Mouse (Mus musculus) CD4-positive, CD25-positive, alpha-beta regulatory T cell, adult 2 months (primary cell): Measurements from ENCODE around the gene Slco3a1.

ENCODE experiments used
- DNase-seq: peaks from one replicate; pipeline ENCODE4 v3.0.0-alpha.2; 2012; ENCODE audit warnings: low read depth, low spot score

The Slco3a1 gene

DNA sequence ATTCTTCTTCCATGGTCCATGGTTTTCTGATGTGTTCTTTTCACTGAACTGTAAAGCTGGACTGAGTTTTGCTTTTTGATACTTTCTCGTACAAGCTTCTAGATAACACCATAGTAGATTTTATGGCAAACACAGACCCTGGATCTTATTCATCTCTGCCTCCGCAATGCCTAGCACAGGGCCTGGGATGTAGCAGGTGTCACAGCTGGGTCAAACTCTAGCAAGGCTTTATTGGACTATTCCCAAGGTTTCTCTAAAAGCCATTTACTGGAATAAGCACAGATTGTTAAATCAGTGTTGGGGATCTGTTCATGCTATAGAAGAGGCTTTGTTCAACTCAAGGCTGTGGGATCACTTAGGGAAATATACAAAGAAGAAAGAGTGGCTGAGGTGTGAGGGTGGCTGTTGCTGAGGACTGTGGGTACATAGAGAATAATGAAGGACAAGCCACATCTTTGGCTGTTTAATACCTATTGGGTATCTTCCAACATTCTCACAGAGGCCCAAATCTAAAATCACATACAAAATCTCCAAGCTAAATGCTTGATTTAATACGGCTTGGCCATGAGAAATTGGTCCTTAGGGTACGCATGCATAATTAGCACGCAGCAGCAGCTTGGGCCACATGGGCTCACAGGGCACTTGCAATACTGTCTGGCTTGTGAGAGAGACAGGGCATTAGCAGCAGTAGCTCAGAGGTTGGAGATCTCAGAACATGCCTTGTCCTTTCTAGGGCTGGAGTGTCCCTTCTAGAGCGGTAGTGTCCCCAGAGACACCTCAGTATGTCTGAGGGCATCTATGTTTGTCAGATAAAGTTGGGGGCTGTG, 241.1 kb downstream of the Slco3a1 start:
- DNase-seq, result no peak

DNA sequence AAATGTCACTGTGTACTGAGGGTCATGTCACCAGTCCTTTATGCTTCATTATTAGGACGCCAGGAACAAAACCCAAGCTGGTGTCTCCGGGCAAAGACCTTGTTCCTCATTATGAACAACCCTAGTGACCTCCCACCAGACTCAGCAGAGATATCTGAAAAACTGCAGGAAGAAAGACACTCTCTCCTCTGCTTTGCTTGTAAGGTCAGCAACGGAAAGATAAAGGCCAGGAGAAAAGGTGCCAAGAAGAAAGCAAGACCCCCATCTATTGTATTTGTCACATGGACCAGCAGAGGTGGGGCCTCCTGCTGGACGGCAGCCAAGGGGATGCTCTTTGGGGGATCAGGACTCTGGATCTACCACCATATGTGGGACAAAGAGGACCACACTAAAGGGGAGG, 243.0 kb downstream of the Slco3a1 start:
- DNase-seq, result no peak

DNA sequence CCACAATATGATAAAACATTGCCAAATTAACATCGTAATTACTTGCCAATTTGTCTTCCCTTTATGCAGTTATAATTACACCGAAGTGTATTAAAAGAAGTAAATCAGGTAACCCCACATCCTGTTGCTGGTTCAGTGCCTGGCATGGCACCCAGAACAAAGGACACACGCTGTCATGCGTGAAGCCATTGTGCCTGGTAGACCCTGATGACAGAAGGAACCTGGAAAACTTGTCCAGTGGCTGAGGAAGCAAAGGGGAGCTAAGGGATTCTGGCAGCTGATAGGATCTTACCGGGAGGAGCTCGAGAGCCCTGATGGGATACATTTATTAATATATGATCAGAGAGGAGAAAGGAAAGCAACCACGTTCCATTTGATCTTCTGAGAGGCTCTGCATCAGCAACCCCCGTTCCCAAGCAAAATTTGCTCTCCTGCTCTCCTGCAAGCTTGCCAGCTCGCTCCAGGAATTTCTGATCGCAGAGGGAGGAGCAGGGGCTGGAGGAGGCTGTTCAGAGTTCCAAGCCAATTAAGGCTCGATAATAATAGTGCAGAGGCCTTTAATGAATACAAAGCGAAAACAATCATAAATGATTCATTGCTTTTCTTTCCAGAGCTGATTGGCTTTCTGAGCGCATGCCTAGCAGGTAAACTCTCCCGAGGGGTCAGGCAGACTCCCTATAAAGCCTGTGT, 250.8 kb downstream of the Slco3a1 start:
- no peak for DNase-seq

DNA sequence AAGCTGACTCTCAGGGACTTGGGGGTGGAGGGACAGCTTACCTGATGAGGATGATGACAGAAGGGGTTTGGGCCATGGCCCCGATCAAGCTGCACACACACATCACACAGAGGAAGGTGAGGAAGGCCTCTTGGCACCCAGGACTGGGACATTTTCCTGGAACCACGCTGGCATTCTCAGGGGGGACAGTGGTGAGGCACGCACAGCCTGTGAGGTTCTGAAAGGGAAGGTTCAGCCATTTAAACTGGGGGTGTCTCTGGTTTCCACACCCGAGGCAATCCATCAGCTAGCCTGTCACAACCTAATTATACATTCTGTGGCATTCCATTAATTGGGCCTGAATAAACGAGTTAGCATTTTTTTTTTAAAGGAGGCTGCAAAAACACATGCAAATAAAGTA, 251.5 kb downstream of the Slco3a1 start:
- no peak for DNase-seq

DNA sequence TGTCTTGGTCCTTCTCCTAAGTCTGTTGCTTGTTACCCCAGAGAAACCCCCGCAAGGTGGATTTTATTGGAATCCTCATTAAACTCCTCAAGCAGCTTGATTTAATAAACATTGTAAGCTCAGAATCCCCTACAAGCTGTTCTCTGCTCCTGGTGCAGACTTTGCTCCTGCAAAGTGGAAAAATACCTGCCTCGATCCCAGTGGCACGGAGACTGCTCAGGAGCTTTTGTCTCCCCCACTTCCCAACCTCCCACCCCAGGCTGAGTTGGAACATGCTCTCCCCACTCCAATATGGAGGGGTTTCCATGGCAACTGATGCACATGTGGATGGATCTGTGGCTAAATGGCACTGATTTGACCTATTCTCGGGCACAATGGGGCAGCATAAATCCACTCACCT, 268.0 kb downstream of the Slco3a1 start:
- DNase-seq, result no peak

DNA sequence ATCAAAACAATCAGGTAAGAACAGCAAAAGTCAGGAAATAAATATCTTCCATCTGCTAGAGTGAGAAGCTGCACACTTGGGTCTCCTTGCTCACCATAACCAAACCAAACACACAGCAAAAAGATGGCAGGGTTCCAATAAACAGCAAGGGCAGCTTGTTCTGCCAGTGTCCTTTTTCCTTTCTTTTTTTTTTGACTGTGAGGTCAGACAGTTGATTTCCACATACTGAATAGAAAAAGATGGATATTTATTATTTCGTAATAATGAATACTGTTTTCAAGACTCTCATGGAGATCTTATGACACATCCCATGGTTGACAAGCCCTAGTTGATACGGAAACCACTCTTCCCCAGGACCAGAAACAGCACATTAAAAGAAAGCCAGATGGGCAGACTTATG, 274.2 kb downstream of the Slco3a1 start:
- no peak for DNase-seq

DNA sequence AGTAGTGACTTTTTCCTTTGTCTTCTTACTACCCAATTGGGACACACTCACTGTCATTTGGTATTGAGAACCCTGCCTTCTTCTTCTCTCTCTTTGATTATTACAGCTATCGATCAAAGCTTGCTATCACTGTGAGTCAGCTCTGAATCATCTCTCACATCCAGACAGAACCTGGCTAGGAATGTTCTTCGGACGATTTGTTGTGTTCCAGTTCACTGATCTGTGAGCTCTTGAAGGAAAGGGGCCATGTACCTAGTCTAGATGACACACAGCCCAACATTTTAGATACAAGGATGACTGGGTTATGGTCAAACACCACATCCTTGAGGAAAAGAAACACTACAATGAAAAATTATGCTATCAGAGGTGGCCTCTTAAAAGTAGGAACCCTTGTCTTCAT, 275.2 kb downstream of the Slco3a1 start:
- DNase-seq, result no peak

DNA sequence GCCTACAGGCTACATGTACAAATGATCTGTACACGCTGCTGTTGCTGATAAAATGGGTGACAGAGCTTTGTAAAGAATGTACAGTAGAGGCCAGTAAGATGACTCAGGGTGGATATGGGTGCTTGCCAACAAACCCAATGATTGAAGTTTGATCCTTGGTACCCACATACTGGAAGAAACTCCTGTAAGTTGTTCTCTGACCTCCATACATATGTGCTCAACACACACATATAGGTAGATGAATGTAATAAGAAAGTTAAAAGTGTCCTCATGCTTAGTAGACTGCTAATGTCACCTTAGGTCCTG, 284.5 kb downstream of the Slco3a1 start:
- DNase-seq, result no peak

DNA sequence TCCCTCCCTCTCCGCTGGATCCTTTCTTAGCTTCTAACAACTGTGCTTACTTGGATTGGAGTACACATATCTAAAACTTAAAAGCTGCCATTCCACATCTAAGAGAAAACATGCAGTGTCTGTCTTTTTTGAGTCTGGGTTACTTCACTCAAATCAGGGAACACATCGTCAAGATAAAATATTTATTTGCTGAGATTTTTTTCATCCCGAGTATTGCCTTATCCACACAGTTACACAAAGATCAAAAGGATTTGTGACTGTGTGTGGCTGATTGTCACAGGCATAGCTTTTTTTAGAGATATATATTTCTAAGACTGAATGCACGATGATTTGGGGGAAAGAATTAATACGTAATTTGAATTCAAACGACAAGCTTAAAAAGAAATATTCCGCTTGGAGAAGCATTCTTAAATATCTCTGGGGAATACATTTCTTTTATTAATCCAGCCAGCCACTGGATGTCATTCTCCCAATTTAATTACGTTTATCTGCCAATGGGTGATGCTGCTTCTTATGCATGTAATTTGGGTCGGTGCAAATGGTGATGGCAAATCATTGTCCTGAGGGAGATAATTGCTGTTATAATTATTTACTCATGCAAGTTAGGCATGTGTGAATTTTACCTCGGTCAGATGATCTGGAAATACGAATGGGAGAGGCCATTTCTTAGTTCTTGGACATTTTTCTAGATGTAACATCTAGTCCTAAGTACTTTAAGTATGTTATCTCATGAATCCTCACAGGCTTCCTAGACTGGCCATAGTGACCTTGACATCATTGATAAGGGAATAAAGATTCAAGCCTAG, 285.1 kb downstream of the Slco3a1 start:
- no peak for DNase-seq

DNA sequence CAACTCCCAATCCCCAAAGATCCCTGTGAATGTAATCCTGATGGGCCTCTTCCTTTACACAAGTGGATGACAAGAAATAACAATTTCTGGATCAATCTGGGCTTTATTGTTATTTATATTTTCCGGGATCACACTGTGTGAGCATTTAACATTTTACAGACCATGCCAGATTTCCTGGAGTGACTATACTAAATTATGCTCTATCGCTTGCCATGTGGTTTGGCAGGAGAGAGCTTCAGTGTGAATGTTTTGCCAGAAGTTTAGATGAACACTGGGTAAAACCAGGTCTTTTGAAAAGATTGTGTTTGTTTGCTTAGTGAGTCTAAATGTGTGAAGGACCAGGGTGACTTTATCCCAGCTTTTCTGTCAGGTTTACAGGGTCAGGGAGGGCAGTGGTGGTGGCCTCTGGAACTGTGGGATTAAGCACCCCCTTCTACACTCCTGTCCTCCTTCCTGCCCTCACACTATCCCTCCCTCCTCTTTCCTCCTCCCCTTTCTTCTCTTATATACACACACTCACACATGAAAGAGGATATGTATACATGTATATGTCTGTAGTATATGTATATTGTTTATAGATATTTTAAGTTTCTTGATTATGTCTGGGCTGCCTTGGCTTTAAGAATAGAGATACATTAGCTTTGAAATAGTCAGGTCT, 287.9 kb downstream of the Slco3a1 start:
- no peak for DNase-seq

DNA sequence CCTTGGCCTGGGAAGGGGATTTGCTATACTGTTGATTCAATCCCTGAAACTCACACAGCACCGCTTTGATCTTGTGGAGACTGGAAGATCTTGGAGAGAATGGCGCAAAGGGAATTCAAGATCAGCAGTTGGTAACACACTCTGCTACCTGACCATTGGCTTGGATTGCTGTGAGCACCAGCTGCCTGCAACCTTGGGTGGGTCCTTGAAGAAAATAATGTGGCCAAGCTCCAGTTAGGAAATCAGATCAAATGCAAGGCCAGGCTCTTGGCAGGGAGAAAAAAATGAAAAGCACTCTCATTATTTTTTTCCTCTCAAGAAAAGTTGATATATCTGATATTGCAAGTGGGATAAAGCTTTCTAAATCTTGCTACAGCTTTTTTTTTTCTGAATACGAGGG, 298.3 kb downstream of the Slco3a1 start:
- DNase-seq, result no peak

DNA sequence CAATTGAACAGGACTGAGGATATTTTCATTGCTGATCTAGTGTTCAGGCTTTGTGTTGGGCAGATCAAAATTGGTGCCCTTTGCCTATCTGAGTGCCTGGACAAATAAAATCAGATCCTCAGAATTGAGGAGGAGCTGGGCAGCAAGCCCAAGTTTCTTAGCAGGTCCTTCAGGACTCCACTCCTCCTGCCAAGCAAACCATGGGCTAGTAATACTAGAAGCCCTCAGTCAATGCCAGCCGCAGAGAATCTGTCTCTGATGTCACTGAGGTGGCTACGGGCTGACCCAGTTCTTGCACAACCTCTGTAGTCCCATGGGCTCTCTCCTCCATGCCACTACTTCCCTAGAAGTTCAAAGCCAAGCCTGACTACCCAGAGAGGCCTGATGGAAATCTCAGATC, 302.5 kb downstream of the Slco3a1 start:
- DNase-seq, result no peak

DNA sequence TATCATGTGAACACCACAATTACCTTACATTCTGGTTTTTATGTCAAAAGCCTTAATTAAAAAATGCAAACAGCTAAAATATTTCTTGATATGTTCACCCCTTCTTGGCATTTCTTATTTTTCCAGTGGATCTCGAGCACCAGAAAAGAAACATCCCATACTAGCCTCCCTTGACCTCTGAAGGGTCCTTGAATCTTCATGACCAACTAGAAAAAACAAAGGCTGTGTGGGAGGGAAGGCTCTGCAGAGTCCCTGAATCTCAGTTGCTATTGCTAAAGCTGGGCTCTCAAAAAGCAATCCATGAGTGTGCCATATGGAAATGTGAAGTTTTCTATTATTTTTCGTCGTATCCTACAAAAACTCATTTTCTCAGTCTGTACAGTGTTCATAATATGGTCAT, 313.3 kb downstream of the Slco3a1 start:
- no peak for DNase-seq

DNA sequence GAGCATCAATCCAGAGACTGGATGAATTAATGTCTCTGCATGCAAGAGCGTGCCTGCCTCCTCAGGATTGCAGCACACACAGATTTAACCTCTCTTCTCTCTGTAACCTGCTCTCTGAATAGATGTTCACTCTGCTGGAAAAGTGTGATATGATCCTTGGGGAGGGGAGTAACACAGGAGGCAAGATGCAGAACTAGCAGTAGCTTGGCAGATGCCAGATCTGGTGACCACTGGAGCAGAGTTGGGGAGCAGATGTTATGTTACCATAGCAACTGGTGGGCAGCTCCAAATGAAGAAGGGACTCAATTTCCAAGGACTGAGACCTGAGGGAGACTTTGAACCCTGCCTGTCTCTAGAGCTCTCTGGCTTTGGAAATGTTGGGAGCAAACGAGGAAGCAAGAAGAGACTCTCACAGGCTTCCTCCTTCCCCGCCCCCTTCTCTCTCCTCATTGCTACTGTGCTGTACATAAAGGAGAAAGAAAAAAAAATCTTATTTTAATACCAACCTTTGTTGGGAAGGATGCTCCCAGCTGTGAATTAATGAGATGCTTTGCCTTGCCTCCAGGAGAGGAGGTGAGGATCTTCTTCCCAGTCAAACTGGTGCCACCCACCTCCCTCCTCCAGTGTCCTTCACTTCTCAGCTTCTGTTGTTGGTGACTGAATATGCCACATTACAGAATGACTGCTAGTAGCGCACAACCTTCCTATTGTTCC, 314.0 kb downstream of the Slco3a1 start:
- no peak for DNase-seq
